Mouse (Mus musculus) midbrain, embryonic 13.5 days (tissue): Measurements from ENCODE around the gene Tom1l1. TPM values are rescaled to one million over a fixed set of nuclear protein-coding genes. Genes with fewer than 3 reads are reported as not detected.

ENCODE experiments used
- ATAC-seq: fragments of 200-750 bp; cut with Nextera tagmentation; 2 replicates; pipeline ENCODE4 v1.8.0; 2017; ENCODE audit warnings: mild to moderate bottlenecking, moderate TSS enrichment, moderate library complexity
- H3K27ac ChIP-seq: fragments of 300-500 bp; sonication (generic); 2 replicates; pipeline ENCODE4 v1.5.1; 2015; ENCODE audit warnings: inconsistent platforms, mild to moderate bottlenecking, moderate library complexity
- H3K27me3 ChIP-seq: fragments of 300-500 bp; sonication (generic); 2 replicates; pipeline ENCODE4 v1.6.1; 2015; ENCODE audit warnings: mild to moderate bottlenecking, inconsistent platforms
- H3K36me3 ChIP-seq: fragments of 300-500 bp; sonication (generic); 2 replicates; pipeline ENCODE4 v1.6.1; 2015; ENCODE audit warnings: mild to moderate bottlenecking, inconsistent platforms
- H3K4me1 ChIP-seq: fragments of 300-500 bp; sonication (generic); replicated peaks from 2 replicates; pipeline ENCODE4 v1.6.1; 2015; ENCODE audit warnings: inconsistent platforms
- H3K4me2 ChIP-seq: fragments of 300-500 bp; sonication (generic); replicated peaks from 2 replicates; pipeline ENCODE4 v1.6.1; 2015; ENCODE audit warnings: moderate library complexity, mild to moderate bottlenecking, inconsistent platforms
- H3K4me3 ChIP-seq: fragments of 300-500 bp; sonication (generic); replicated peaks from 2 replicates; pipeline ENCODE4 v1.5.1; 2015; ENCODE audit warnings: mild to moderate bottlenecking, inconsistent platforms
- H3K9ac ChIP-seq: fragments of 300-500 bp; sonication (generic); replicated peaks from 2 replicates; pipeline ENCODE4 v1.6.1; 2015; ENCODE audit warnings: mild to moderate bottlenecking, inconsistent platforms
- H3K9me3 ChIP-seq: fragments of 300-500 bp; sonication (generic); 2 replicates; pipeline ENCODE4 v1.6.1; 2016; ENCODE audit warnings: mild to moderate bottlenecking, inconsistent platforms
- WGBS: fragments of 180-500 bp; shearing (Covaris S2); methylation state at CpG from one replicate; pipeline ENCODE4 v1.1.7; 2015; 5-methylcytosine and 5-hydroxymethylcytosine counted together
- polyA plus RNA-seq: library from polyadenylated mRNA; unstranded; fragments of >200 nt; fragmentation: Nextera tagmentation; extraction: Ambion mirVana; gene quantifications from 2 replicates; pipeline ENCODE4 v1.2.1, GENCODE M21; 2015

Tom1l1 gene
- polyA plus RNA-seq, 1 experiment from 2014 or later = 13.1 TPM

- Histone ChIP-seq H3K36me3 (0 out of 2 replicates have a peak, but pooled peaks cover 4% of the 10 kb centered on the region), H3K9ac (no peak overlapping the region), H3K4me2 (no peak overlapping the region), H3K9me3 (no peaks in the 10 kb centered on the region), H3K27ac (peak overlapping the region; percentile 25; the same call in 1 of the 2 replicates), H3K4me3 (no peak overlapping the region), H3K4me1 (peaks cover 29% of the 10 kb centered on the region), H3K27me3 (no peaks in the 10 kb centered on the region)
- WGBS = 77% methylated on average over 3 of the region's 3 CpGs
- ATAC-seq = no peak
Measured at GRCm38 (mm10) chr11:90666144-90666757, 21.9 kb downstream of the Tom1l1 start.

DNA sequence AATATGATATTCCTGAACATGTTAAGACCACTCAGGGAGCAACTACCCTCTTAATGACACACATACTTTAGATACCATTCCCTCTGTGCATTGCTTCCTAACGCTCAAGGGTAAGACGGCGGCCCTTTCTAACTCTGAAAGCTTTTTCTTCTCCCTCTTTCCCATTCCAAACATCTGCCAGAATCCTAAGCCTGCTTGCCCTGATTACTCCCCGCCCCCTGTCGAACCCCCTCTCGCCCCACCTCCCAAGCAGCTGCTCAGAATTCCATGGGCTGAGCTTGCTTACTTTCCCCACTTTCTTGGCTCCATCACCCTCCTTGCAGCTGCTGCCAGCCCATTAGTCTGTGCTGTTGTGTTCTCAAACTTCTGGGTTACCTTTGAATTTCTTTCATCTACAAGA is 23.0 kb downstream of the Tom1l1 start:
- 0 out of 2 replicates have a peak, but pooled peaks cover 4% of the 10 kb centered on the region for H3K36me3 ChIP-seq
- H3K4me1 ChIP-seq = peaks cover 29% of the 10 kb centered on the region
- no peak overlapping the region for H3K9ac ChIP-seq
- H3K9me3 ChIP-seq = no peaks in the 10 kb centered on the region
- ATAC-seq = no peak
- 7% methylated on average over 6 of the region's 6 CpGs for WGBS
- H3K4me2 ChIP-seq = no peak overlapping the region
- H3K27me3 ChIP-seq = no peaks in the 10 kb centered on the region
- no peak overlapping the region for H3K4me3 ChIP-seq
- peak overlapping the region; percentile 35; the same call in 1 of the 2 replicates for H3K27ac ChIP-seq

- peak; percentile 66; the same call in 1 of the 2 replicates for ATAC-seq
- WGBS = 32% methylated on average over 8 of the region's 8 CpGs
- no peak overlapping the region for H3K9ac ChIP-seq
- no peaks in the 10 kb centered on the region for H3K9me3 ChIP-seq
- H3K36me3 ChIP-seq = no peaks in the 10 kb centered on the region
- peak overlapping the region; percentile 61; the same call in 1 of the 2 replicates for H3K27ac ChIP-seq
- no peak overlapping the region for H3K4me3 ChIP-seq
- no peaks in the 10 kb centered on the region for H3K27me3 ChIP-seq
- no peak overlapping the region for H3K4me2 ChIP-seq
- H3K4me1 ChIP-seq = peaks cover 29% of the 10 kb centered on the region
Measured at GRCm38 (mm10) chr11:90664345-90664986, 23.7 kb downstream of the Tom1l1 start.

GRCm38 (mm10) chr11:90663618-90664297 is 24.4 kb downstream of the Tom1l1 start:
- H3K27ac ChIP-seq = peak overlapping the region; percentile 61; the same call in 1 of the 2 replicates
- WGBS = 20% methylated on average over 5 of the region's 5 CpGs
- no peak overlapping the region for H3K9ac ChIP-seq
- peak; percentile 80 for ATAC-seq
- peaks cover 29% of the 10 kb centered on the region for H3K4me1 ChIP-seq
- no peak overlapping the region for H3K4me2 ChIP-seq
- no peaks in the 10 kb centered on the region for H3K36me3 ChIP-seq
- no peaks in the 10 kb centered on the region for H3K27me3 ChIP-seq
- H3K9me3 ChIP-seq = no peaks in the 10 kb centered on the region
- H3K4me3 ChIP-seq = no peak overlapping the region

DNA sequence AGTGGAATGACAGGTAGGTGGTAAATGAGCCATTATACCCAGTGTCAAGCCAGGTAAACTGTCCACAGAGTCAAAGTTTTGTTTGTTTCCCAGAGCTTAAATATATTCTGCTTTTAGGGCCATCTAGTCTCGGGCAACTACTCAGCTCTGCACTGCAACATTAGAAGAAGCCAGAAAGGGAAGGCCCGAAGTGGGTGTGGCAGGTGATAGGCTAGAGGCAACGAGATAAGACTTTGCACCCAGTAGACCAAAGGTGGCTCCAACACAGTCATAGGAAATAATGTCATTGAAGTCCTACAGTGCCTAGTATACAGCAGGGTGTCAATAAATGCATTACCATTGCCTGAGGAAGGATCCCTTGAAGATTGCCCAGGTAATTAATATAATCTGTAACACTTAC is 25.1 kb downstream of the Tom1l1 start:
- Histone ChIP-seq H3K9ac (no peak overlapping the region), H3K4me3 (no peak overlapping the region), H3K36me3 (no peaks in the 10 kb centered on the region), H3K9me3 (no peaks in the 10 kb centered on the region), H3K27ac (0 out of 2 replicates have a peak overlapping the region, but pooled peaks have one; percentile 3), H3K4me1 (peaks cover 29% of the 10 kb centered on the region), H3K4me2 (no peak overlapping the region), H3K27me3 (no peaks in the 10 kb centered on the region)
- ATAC-seq = 0 out of 2 replicates have a peak, but pooled peaks have one; percentile 35
- WGBS = 69% methylated on average over 3 of the region's 3 CpGs

- no peaks in the 10 kb centered on the region for H3K27me3 ChIP-seq
- ATAC-seq = no peak
- no peak overlapping the region for H3K9ac ChIP-seq
- H3K9me3 ChIP-seq = no peaks in the 10 kb centered on the region
- peaks cover 14% of the 10 kb centered on the region; the same call in 1 of the 2 replicates for H3K36me3 ChIP-seq
- H3K4me2 ChIP-seq = no peak overlapping the region
- H3K27ac ChIP-seq = no peak overlapping the region
- WGBS = 90% methylated on average over 4 of the region's 4 CpGs
- peaks cover 28% of the 10 kb centered on the region for H3K4me1 ChIP-seq
- H3K4me3 ChIP-seq = no peak overlapping the region
Measured at GRCm38 (mm10) chr11:90660662-90661061, 27.5 kb downstream of the Tom1l1 start.

- Histone ChIP-seq H3K4me2 (no peak overlapping the region), H3K9ac (no peak overlapping the region), H3K4me3 (no peak overlapping the region), H3K36me3 (peaks cover 21% of the 10 kb centered on the region; the same call in 1 of the 2 replicates), H3K27ac (no peak overlapping the region), H3K4me1 (no peaks in the 10 kb centered on the region), H3K9me3 (no peaks in the 10 kb centered on the region), H3K27me3 (no peaks in the 10 kb centered on the region)
- WGBS = 90% methylated on average over 12 of the region's 12 CpGs
- ATAC-seq = no peak
Measured at GRCm38 (mm10) chr11:90657527-90657926, 30.6 kb downstream of the Tom1l1 start.

DNA sequence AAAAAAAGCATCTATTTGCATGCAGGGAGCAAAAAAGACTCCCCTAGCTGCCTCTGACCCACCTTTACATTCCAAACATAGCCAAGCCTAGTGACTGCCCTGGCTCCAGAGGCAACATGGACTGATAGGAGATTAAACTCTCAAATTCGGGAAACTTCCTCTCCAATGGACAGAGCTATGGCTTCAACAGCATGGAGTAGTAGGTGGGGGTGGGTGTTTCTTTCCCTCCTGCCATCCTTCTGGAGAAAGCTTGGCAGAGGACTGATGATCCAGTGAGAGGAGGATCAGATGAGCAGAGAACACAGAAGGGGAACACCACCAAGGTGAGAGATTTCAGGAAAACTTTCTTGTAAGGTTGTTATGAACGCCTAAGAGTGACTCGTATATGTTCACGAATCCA is 35.6 kb downstream of the Tom1l1 start:
- ATAC-seq = no peak

GRCm38 (mm10) chr11:90650231-90650885 is 37.8 kb downstream of the Tom1l1 start:
- H3K27ac ChIP-seq = no peak overlapping the region
- no peak for ATAC-seq
- H3K4me1 ChIP-seq = no peaks in the 10 kb centered on the region
- no peak overlapping the region for H3K4me2 ChIP-seq
- WGBS = 84% methylated on average over 9 of the region's 9 CpGs
- H3K27me3 ChIP-seq = no peaks in the 10 kb centered on the region
- no peak overlapping the region for H3K9ac ChIP-seq
- H3K36me3 ChIP-seq = peaks cover 35% of the 10 kb centered on the region
- H3K4me3 ChIP-seq = no peak overlapping the region
- H3K9me3 ChIP-seq = no peaks in the 10 kb centered on the region

More for the DNA sequence above, 35.6 kb downstream of the Tom1l1 start:
- no peaks in the 10 kb centered on the region for H3K4me1 ChIP-seq
- peaks cover 36% of the 10 kb centered on the region for H3K36me3 ChIP-seq
- H3K9ac ChIP-seq = no peak overlapping the region
- H3K27ac ChIP-seq = no peak overlapping the region
- no peak overlapping the region for H3K4me2 ChIP-seq
- no peaks in the 10 kb centered on the region for H3K27me3 ChIP-seq
- WGBS = 95% methylated on average over 4 of the region's 4 CpGs
- no peak overlapping the region for H3K4me3 ChIP-seq
- H3K9me3 ChIP-seq = no peaks in the 10 kb centered on the region

DNA sequence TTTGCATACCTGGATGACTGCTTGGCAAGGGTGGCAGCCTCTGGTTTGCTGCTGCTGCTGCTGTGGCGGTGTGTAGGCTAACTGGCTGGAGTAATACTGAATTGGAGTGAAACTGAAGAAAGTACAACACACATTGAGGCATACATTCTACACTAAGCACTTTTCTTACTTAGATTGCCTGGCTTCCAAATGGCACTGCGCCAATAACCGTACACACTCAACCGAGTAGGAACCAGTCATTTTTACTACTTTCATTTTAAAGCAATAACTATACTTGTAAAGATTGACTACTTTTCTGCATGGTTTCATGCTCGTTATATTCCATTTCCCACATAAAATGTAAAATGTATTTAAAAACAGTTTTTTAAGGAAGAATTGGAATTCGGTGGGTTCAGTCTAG is 38.4 kb downstream of the Tom1l1 start:
- no peak overlapping the region for H3K4me2 ChIP-seq
- H3K36me3 ChIP-seq = peaks cover 39% of the 10 kb centered on the region
- no peak for ATAC-seq
- H3K27ac ChIP-seq = no peak overlapping the region
- H3K4me3 ChIP-seq = no peak overlapping the region
- WGBS = 95% methylated on average over 6 of the region's 6 CpGs
- no peaks in the 10 kb centered on the region for H3K9me3 ChIP-seq
- H3K9ac ChIP-seq = no peak overlapping the region
- H3K4me1 ChIP-seq = no peaks in the 10 kb centered on the region
- no peaks in the 10 kb centered on the region for H3K27me3 ChIP-seq

- Histone ChIP-seq H3K4me2 (peak overlapping the region; percentile 70), H3K9me3 (no peaks in the 10 kb centered on the region), H3K9ac (peak overlapping the region; percentile 95), H3K36me3 (peaks cover 12% of the 10 kb centered on the region), H3K4me1 (peaks cover 32% of the 10 kb centered on the region), H3K4me3 (peak overlapping the region; percentile 98), H3K27me3 (no peaks in the 10 kb centered on the region), H3K27ac (peak overlapping the region; percentile 93)
- ATAC-seq = no peak
- WGBS = under 1% methylated on average over 53 of the region's 54 CpGs
Measured at GRCm38 (mm10) chr11:90638312-90638830, 49.8 kb downstream of the Tom1l1 start.
